ENCODE assay signal across 25 mouse cellular contexts in the genomic region with DNA sequence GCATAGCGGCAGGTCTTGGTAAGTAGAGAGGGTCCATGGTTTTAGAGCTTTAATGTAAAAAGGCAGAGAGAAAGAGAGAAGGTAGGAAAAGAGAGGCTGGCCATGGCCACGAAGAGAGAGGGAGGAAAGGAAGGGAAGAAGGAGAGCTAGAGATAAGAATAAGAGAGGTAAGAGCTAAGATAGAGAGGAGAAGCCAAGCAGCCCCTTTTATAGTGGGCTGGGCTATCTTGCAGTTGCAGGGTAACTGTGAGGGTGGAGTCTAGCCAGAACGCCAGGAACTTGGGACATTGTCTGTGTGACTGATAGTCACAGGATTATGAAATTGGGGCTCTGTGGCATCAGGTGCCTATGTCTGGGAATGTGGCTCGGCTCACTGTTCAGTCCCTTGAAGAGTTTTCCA. TPM values are rescaled to one million over a fixed set of nuclear protein-coding genes. Genes with fewer than 3 reads are reported as not detected.
DNase-seq lines count a peak whose midpoint lies in the region; ATAC-seq and TF ChIP-seq lines count a peak whose summit lies in the region.
"Had no signal": no experiment of that assay in that cellular context is flagged by ENCODE, and none has a peak within 500 bp of the region (broad histone marks: within the 10 kb centered on the region; RNA-seq: fewer than 3 reads in every experiment).

No protein-coding gene starts in this region.

- 0 out of 2 replicates have a peak, but pooled peaks have one; percentile 31 for ATAC-seq in stomach, embryonic 15.5 days (ENCODE audit: insufficient read depth, low FRiP score, low read depth)
- ATAC-seq in stomach, postnatal 0 days (ENCODE audit: low FRiP score, low TSS enrichment): no peak
- peak; percentile 88 for ATAC-seq in liver, embryonic 16.5 days (ENCODE audit: low read depth)
- ATAC-seq: hindbrain, postnatal 0 days; intestine, embryonic 16.5 days had no signal

- no peak overlapping the region for H3K4me3 ChIP-seq in stomach, embryonic 15.5 days (replicated peaks)
- no peak overlapping the region for H3K4me3 ChIP-seq in stomach, postnatal 0 days (ENCODE audit: low read depth, low read length)
- H3K4me3 ChIP-seq in liver, embryonic 16.5 days (ENCODE audit: low read depth, low read length): no peak overlapping the region
- H3K4me3 ChIP-seq: embryonic facial prominence, embryonic 12.5 days; forebrain, embryonic 12.5 days; heart, embryonic 15.5 days; limb, embryonic 13.5 days; megakaryocyte, embryonic 14.5 days had no signal

- no peak for DNase-seq in stomach, postnatal 0 days (ENCODE audit: low spot score)
- peak; percentile 72 for DNase-seq in liver
- no peak for DNase-seq in kidney, adult 9 months
- no peak for DNase-seq in adrenal gland, postnatal 10 days
- DNase-seq in spleen, adult 18-20 months: no peak
- DNase-seq: adrenal gland, postnatal 25 days; cerebellum, adult 11-12 months; cerebellum, postnatal 10 days; gastrocnemius, postnatal 36 days; heart, postnatal 4 days; kidney, postnatal 36 days; lung, embryonic 14.5 days; midbrain, embryonic 14.5 days; right cerebral cortex, postnatal 25 days; thymus, adult 18-20 months; thymus, postnatal 36 days had no signal

- H3K4me2 ChIP-seq in stomach, embryonic 15.5 days: no peak overlapping the region
- no peak overlapping the region for H3K4me2 ChIP-seq in stomach, postnatal 0 days (replicated peaks; ENCODE audit: low read depth)
- peak overlapping the region; percentile 24; the same call in 1 of the 2 replicates for H3K4me2 ChIP-seq in liver, embryonic 16.5 days (ENCODE audit: low read depth, low read length)
- H3K4me2 ChIP-seq: embryonic facial prominence, embryonic 12.5 days; forebrain, embryonic 12.5 days; heart, embryonic 15.5 days; limb, embryonic 13.5 days; lung, embryonic 14.5 days had no signal

- no peak for TF ChIP-seq EP300 in stomach, postnatal 0 days (optimal IDR thresholded peaks at IDR 0.05)

- H3K36me3 ChIP-seq in stomach, embryonic 15.5 days: no peaks in the 10 kb centered on the region
- H3K36me3 ChIP-seq in stomach, postnatal 0 days (ENCODE audit: control insufficient read depth, insufficient read depth, low read length): no peaks in the 10 kb centered on the region
- no peaks in the 10 kb centered on the region for H3K36me3 ChIP-seq in liver, embryonic 16.5 days (ENCODE audit: control insufficient read depth, insufficient read depth)
- H3K36me3 ChIP-seq: embryonic facial prominence, embryonic 12.5 days; forebrain, embryonic 12.5 days; heart, embryonic 15.5 days; limb, embryonic 13.5 days had no signal

- no peaks in the 10 kb centered on the region for H3K4me1 ChIP-seq in stomach, embryonic 15.5 days
- no peaks in the 10 kb centered on the region for H3K4me1 ChIP-seq in stomach, postnatal 0 days (replicated peaks; ENCODE audit: control insufficient read depth, insufficient read depth)
- H3K4me1 ChIP-seq in liver, embryonic 16.5 days (ENCODE audit: control insufficient read depth, low read depth, low read length): peaks cover 10% of the 10 kb centered on the region
- H3K4me1 ChIP-seq: embryonic facial prominence, embryonic 12.5 days; forebrain, embryonic 12.5 days; heart, embryonic 15.5 days; limb, embryonic 13.5 days had no signal

- 65% methylated on average over 4 of the region's 4 CpGs for WGBS in stomach, embryonic 15.5 days
- 64% methylated on average over 4 of the region's 4 CpGs for WGBS in stomach, postnatal 0 days
- 35% methylated on average over 4 of the region's 4 CpGs for WGBS in liver, embryonic 16.5 days (ENCODE audit: insufficient replicate concordance)

- H3K27me3 ChIP-seq in stomach, embryonic 15.5 days (replicated peaks): no peaks in the 10 kb centered on the region
- H3K27me3 ChIP-seq in stomach, postnatal 0 days (ENCODE audit: control insufficient read depth, insufficient read depth, low read length): no peaks in the 10 kb centered on the region
- H3K27me3 ChIP-seq in liver, embryonic 16.5 days (ENCODE audit: control insufficient read depth, insufficient read depth, low read depth, low read length): no peaks in the 10 kb centered on the region
- H3K27me3 ChIP-seq: embryonic facial prominence, embryonic 12.5 days; forebrain, embryonic 12.5 days; heart, embryonic 15.5 days; limb, embryonic 13.5 days had no signal

- no peak for TF ChIP-seq CTCF in stomach, postnatal 0 days (IDR thresholded peaks at IDR 0.05; ENCODE audit: low read depth)

- no peaks in the 10 kb centered on the region for H3K9me3 ChIP-seq in stomach, embryonic 15.5 days
- H3K9me3 ChIP-seq in stomach, postnatal 0 days (ENCODE audit: control insufficient read depth, low read length): no peaks in the 10 kb centered on the region
- H3K9me3 ChIP-seq in liver, embryonic 16.5 days (replicated peaks; ENCODE audit: control insufficient read depth, low read length): no peaks in the 10 kb centered on the region
- H3K9me3 ChIP-seq: embryonic facial prominence, embryonic 12.5 days; forebrain, embryonic 12.5 days; heart, embryonic 15.5 days; limb, embryonic 13.5 days; megakaryocyte, embryonic 14.5 days had no signal

- H3K27ac ChIP-seq in stomach, embryonic 15.5 days: no peak overlapping the region
- H3K27ac ChIP-seq in stomach, postnatal 0 days (replicated peaks): no peak overlapping the region
- H3K27ac ChIP-seq in liver, embryonic 16.5 days (ENCODE audit: low read length): no peak overlapping the region
- H3K27ac ChIP-seq: embryonic facial prominence, embryonic 12.5 days; forebrain, embryonic 12.5 days; heart, embryonic 15.5 days; hindbrain, postnatal 0 days; limb, embryonic 13.5 days had no signal

- H3K9ac ChIP-seq in stomach, embryonic 15.5 days: no peak overlapping the region
- H3K9ac ChIP-seq in stomach, postnatal 0 days (ENCODE audit: low read length): no peak overlapping the region
- H3K9ac ChIP-seq in liver, embryonic 16.5 days (ENCODE audit: low read depth, low read length): no peak overlapping the region
- H3K9ac ChIP-seq: embryonic facial prominence, embryonic 12.5 days; forebrain, embryonic 12.5 days; heart, embryonic 15.5 days; limb, embryonic 13.5 days; lung, embryonic 14.5 days had no signal

RNA-seq across cellular contexts. Expression of gene Dse, which starts 31.0 kb away (rescaled TPM):
- 16.7 and 19.2 TPM in 2 replicates for polyA plus RNA-seq in stomach, embryonic 15.5 days (2015; fragmentation: Nextera tagmentation; extraction: Ambion mirVana)
- polyA plus RNA-seq in stomach, postnatal 0 days (2015; fragmentation: Nextera tagmentation; extraction: Ambion mirVana): 7.5 and 8.3 TPM in 2 replicates
- polyA plus RNA-seq in liver, embryonic 16.5 days (2015; fragmentation: Nextera tagmentation; extraction: Ambion mirVana): 6.5 and 6.9 TPM in 2 replicates
- total RNA-seq in adrenal gland, postnatal 10 days (2021): 10 to 100 TPM; 13.1 to 13.9 TPM

RNA-seq across cellular contexts. Expression of gene Tspyl1, which starts 43.5 kb away (rescaled TPM):
- polyA plus RNA-seq in stomach, embryonic 15.5 days (2015; fragmentation: Nextera tagmentation; extraction: Ambion mirVana): 64.9 and 69.7 TPM in 2 replicates
- 46.7 and 49.1 TPM in 2 replicates for polyA plus RNA-seq in stomach, postnatal 0 days (2015; fragmentation: Nextera tagmentation; extraction: Ambion mirVana)
- 22.5 and 24.5 TPM in 2 replicates for polyA plus RNA-seq in liver, embryonic 16.5 days (2015; fragmentation: Nextera tagmentation; extraction: Ambion mirVana)
- 10 to 100 TPM; 49.8 to 50.8 TPM for total RNA-seq in adrenal gland, postnatal 10 days (2021)

RNA-seq across cellular contexts. Expression of gene Tspyl4, which starts 58.7 kb away (rescaled TPM):
- 14.7 and 15.9 TPM in 2 replicates for polyA plus RNA-seq in stomach, embryonic 15.5 days (2015; fragmentation: Nextera tagmentation; extraction: Ambion mirVana)
- polyA plus RNA-seq in stomach, postnatal 0 days (2015; fragmentation: Nextera tagmentation; extraction: Ambion mirVana): 11.9 and 12.8 TPM in 2 replicates
- polyA plus RNA-seq in liver, embryonic 16.5 days (2015; fragmentation: Nextera tagmentation; extraction: Ambion mirVana): 0.39 and 0.71 TPM in 2 replicates
- 10 to 100 TPM; 15.6 to 18.5 TPM for total RNA-seq in adrenal gland, postnatal 10 days (2021)
